Mouse (Mus musculus): ENCODE measurements around the gene Etv6.
A peak's percentile ranks its signal among the peaks of the same experiment; 100 is the strongest.

The Etv6 gene

DNA sequence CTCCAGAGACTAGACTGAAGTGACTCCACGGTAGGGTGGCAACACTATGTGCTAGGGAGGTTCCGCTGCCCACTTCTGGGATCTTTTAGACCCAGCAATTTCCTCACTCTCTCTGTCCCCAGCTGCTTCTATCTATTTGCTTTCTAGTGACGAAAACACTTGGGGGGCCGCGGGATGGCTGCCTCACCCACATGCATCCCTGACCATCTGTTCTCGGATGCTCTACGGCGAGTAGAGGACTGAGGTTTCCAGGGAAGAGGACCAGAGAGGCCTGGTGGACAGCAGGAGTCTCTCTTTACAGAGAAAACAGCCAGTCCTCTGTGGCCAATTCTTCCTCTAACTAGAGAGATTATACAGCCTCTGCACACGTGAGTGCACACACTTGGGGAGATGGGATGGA, 43.6 kb downstream of the Etv6 start:
- DNase-seq, result peak; percentile 46

- no peak for DNase-seq
Measured at GRCm38 (mm10) chr6:134079563-134079962, 44.1 kb downstream of the Etv6 start.

- no peak for DNase-seq
Measured at GRCm38 (mm10) chr6:134080946-134081345, 45.4 kb downstream of the Etv6 start.

DNA sequence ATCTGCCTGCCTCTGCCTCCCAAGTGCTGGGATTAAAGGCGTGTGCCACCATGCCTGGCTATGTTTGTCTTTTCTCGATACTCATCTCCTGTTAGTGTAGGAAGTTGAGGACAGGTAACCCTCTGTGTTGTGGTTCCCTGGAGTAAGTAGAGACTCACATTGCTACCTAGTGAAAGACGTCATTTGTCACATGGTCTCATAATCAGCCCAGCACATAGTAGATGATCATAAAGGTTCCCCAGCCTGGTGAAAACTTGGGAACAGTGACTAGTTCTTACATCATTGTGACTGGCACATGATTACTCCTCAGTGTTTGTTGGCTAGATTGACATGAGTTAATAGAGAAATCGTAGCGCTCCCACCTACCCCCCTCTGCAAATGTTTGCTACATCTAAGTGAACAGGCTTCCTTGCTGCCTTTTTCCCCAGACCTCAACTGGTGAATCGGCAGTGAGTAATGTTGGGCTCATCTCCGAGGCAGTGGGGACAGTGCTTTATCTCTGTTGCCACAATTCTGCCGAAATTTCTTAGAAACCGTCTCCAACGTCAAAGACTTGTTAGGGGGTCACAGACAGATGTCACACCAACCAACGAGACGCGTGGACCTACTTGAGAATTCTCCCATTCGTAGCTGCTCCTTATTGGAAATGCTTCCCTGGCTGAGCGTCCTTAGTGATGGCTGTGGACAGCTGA, 46.9 kb downstream of the Etv6 start:
- DNase-seq, result no peak

GRCm38 (mm10) chr6:134083428-134083827, 47.9 kb downstream of the Etv6 start:
- no peak for DNase-seq

- no peak for DNase-seq
Measured at GRCm38 (mm10) chr6:134086351-134086750, 50.9 kb downstream of the Etv6 start.

DNA sequence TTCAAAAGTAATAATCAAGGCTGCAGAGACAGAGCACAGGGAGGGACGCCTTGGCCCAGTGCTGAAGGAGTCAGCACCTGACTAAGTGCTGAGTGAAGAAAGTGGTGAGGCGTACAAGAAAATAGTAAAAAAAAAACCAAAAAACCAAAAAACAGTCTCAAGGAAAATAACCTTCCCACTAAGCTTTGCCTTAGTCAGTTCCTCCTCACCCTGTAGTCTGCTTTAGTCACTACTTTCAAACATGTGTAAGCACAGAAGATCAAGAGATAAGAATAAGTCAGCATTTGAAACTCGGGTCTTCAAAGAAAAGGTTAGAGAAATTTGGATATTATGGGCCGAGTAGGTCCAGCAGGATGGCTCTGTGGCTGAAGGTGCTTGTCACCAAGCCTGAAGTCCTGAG, 52.2 kb downstream of the Etv6 start:
- no peak for DNase-seq

GRCm38 (mm10) chr6:134089671-134090377, 54.3 kb downstream of the Etv6 start:
- no peak for DNase-seq

- DNase-seq, result no peak
Measured at GRCm38 (mm10) chr6:134090378-134090692, 54.8 kb downstream of the Etv6 start.

DNA sequence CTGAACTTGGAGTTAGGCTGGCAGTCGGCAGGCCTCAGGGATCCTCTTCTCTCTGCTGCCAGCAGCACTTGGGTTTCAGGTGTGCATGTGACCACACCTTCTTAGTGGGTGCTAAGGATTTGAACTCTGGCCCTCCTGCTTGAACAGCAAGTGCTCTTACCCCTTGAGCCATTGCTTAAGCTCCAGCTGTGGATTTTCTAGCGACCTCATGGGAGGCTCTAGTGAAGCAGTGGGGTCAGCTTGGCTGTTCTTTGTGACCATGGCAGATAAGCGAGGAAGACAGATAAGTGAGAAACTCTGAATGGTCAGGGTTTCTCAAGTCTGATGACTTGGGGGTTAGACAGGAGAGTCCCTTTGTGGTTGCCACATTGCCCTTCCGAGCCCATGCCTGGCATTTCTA, 55.4 kb downstream of the Etv6 start:
- DNase-seq, result no peak

DNA sequence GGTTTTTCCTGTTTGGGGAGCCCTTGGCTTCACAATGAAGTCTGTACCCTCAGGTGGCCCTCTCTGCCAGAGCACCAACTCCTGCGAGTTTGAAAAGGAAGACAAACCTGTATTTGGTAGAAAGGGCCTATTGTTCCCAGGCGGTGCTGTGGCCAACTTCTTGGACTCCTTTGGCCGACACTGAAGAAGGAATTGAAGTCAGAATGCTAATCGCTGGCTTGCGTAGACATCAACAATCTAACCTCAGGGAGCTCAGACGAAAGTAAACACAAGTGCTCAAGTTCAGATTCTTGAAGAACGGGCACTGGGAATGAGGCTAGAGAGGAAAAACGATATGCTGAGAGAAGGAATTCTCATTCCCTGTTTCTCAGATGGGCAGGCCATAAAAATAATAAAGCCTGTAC, 55.9 kb downstream of the Etv6 start:
- DNase-seq, result no peak

DNA sequence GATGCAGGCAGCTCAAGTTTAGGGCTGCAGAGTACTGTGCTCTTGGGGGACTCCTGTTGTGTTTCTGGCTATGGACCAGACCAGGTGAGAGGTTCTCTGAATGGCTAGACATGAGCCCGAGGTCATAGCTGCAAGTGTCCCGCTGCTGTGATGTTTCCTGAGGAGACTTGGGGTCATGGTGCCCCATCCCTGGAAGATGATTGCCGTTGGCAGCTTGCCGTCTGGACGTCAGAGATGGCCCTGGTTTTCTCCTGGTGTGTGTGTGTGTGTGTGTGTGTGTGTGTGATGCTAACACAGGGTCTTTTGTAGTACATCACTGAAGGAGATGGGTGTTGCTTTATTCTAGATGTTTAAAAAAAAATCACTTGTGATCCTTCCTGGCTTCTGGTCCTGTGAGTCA, 58.6 kb downstream of the Etv6 start:
- no peak for DNase-seq

DNA sequence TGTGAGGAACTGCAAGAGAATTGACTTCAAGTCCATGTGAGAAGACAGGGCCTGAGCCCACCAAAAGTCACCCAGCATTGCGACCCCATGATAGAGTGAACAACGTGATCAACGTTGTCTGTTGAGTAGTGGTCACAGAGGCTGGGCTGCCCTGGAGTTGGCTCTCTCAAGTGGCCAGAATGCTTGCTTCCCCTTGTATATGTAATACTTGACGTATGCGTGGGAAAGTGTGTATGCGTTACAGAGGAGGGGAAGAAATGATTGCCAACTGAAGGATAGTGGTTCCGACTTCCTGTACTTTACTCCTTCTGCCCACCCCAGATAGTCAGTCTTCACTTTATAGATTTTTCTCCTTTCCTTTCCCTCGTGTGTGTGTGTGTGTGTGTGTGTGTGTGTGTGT, 59.1 kb downstream of the Etv6 start:
- no peak for DNase-seq

DNA sequence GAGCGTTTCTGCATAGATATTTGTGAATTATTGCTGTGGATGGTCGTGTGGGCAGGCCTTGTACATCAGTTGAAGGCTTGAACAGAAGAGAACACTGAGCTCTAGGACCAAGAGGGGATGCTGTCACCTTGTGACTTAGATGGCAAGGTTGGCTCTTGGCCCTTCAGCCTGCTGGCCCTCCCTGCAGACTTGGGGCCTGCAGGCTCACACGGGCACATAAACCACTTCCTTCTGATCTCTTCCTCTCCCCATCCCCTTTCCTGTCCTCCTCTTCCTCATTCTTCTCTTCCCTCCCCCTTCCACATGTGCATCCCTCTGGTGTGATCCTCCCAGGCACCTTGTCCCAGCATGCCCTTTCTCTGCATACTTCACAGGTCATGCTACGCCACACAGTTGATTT, 60.1 kb downstream of the Etv6 start:
- no peak for DNase-seq

DNA sequence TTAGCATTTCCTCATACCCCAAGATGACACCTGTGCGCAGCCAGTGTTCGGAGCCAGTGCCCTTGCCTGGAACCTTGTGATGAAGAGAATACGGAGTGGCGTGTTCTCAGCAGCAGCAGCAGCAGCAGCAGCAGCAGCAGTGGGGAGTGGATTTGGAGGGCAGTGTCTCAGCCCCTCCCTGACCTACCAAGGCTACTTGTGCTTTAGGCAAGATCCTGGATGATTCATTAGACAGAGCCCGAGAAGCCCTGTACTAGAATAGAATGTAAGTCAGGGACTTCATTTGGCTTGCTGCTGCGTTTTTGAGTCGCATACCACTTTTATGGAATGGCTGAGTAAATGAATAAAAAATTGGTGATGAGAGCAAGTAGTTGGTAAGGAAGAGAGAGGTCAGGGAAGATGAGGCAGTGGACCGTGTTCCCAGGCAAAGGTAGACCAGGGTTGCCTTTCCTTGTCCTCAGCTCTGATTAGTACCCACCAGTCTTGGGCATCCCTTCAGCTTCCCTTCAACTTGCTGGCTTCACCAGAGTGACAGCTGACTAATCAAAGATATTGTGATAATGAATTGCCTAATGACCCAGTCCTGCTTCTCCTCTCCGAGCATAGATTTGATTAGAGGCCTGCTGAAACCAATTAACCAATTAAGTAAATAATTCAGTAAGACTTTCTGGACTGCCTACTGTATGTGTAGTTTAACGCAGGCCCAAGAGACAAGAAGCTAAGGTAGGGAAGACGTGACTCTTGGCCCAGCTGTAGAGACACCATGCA, 64.7 kb downstream of the Etv6 start:
- no peak for DNase-seq

DNA sequence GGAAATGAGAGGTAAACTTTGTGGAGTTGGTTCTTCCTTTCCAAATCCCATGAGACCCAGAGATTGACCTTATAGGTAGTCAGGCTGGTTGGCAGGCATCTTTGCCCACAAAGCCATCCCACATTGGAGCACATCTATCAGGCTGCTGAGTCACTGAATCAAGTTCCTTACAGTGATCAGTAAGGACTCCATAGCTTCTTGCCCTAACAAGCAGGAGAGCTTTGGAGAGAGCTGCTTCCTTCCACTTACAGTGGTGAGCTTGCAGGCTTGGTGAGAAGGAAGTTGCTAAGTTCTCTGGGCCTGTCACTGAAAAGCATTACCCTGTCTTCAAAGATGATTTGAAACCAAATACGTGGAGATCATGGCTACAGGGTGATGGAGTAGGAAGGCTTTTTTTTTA, 66.9 kb downstream of the Etv6 start:
- DNase-seq, result no peak

GRCm38 (mm10) chr6:134103519-134103918, 68.0 kb downstream of the Etv6 start:
- no peak for DNase-seq

DNA sequence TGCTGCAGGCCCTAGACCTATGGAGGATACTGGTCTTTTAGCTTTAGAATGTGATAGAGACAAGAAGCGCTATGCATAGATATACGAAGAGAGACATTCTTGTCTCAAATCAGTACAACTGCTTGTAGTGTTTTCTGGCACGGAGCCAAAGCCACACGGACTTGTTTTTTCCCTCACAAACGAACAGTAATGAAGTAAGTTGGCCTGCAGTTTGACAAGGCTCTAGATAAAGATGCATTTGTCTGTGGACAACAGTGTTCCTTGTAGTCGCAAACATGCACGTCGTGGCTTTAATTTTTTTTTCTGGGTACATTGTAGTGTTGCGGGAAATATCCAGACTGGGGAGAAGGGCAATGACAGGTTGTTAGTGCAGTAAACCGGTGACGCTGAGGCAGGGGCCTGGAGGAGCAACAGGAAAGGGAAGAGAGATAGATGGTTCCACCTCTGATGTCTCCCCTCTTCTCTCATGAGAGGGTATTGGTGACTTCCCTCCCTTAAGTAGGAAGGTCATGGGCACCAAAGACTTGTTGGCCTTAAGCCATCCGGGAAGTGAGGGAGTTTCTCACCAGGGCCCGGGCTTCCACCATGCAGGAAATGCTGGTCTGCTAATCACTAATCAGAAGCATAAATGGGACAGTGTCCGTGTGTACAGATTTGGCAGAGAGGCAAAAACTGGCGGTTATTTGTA, 70.2 kb downstream of the Etv6 start:
- DNase-seq, result no peak

GRCm38 (mm10) chr6:134107696-134108095, 72.2 kb downstream of the Etv6 start:
- no peak for DNase-seq

GRCm38 (mm10) chr6:134109675-134110074, 74.2 kb downstream of the Etv6 start:
- no peak for DNase-seq

- no peak for DNase-seq
Measured at GRCm38 (mm10) chr6:134110206-134110605, 74.7 kb downstream of the Etv6 start.

DNA sequence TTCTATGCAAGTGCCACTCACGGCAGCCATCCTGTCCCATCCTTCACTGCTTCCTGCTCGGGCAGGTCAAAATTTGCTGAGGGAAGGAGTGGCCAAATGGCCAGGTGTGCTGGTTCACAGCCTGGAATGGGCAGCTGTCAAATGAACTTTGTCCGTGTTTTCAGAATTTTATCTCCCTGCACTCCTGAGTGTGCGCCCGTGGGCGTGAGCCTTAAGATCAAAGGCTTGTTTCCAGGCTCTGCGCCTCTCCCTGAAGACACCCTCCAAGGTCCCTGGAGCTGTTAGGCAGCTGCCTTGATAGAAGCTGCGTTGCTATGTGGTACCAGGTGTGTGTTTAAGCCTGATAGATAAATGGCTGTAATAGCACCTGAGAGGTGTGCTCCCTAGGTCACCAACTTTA, 76.1 kb downstream of the Etv6 start:
- DNase-seq, result no peak

GRCm38 (mm10) chr6:134112753-134113152, 77.3 kb downstream of the Etv6 start:
- no peak for DNase-seq

- no peak for DNase-seq
Measured at GRCm38 (mm10) chr6:134113168-134113567, 77.7 kb downstream of the Etv6 start.
